Mouse (Mus musculus): Measurements from ENCODE around the gene Rnase2b. TPM values are rescaled to one million over a fixed set of nuclear protein-coding genes. Genes with fewer than 3 reads are reported as not detected.

The Rnase2b gene
- not detected in 4 replicates for total RNA-seq (2023)

DNA sequence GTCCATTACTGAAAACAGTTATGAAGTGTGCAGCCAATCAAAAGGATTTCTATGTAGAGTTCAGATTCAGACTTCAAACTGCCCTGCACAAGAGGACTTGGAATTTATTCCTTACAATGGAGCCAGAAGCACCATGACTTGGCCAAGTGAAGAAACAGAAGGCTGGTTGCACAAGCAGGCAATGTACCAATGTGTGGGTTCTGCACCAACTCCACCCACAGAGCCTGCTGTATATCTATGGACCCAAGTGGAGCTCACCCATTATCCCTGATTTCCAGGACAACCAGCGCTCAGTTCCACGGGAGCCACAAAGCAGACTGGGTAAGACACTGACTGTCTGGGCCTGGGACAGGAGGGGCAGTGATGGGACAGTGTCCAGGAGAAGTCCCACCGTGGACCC lies at the start of gene Rnase2b:
Gene Rnase2b (plus strand): TSS at position 285 of the 400 bp plus-strand sequence.

DNA sequence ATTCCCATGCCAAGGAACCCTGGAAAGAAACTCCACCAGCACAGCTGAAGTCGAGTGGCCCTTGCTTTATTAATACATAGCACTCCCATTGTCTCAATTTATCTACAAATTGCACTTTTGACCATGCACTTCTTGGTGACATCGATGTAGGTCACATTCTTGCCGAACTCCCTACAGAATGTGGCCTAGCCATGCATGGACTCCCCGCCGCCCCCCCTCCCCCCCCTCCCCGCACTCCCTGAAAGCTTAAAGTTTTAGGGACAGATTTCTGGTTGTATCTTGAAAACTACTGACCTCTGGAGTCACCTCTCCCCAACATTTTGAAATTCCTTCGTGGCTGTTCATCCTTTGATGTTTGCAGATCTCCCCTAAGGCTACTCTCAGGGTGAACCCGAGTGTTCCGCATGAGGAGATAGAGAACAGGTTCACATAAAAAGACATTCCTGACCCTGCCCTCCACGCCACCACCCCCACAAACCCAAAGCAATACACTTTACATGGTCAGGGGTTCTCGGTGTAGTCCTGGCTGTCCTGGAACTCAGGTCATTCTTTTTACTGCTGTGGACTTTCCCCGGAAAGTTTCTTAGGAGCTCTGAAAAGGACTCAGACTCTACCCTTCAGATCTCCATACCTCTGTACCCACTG lies 48.0 kb upstream of the Rnase2b start, which contains the start of gene Eddm3b:
Gene Eddm3b (plus strand): TSS at position 511 of the 645 bp plus-strand sequence.

DNA sequence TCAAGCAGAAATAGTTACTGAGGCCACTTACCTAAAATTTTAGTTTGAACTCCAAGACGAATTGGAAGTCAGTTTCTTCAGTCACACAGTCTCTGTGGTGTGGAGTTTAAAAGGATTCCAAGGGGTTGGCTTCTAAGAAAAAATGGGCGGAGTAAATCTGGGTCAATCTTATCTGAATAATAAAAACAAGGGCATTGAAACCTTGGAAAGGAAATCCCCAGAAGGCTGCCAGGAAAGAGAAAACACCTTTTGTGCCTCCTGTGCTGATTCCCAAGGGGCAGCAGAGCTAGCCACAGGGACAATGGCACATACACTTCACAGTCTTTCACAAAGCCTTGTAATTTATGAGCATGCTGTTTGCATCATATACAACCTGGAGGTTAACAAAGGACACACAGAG lies 15.4 kb upstream of the Rnase2b start, which contains the start of gene Rnase1:
Gene Rnase1 (minus strand): TSS at position 101 of the 400 bp plus-strand sequence.

DNA sequence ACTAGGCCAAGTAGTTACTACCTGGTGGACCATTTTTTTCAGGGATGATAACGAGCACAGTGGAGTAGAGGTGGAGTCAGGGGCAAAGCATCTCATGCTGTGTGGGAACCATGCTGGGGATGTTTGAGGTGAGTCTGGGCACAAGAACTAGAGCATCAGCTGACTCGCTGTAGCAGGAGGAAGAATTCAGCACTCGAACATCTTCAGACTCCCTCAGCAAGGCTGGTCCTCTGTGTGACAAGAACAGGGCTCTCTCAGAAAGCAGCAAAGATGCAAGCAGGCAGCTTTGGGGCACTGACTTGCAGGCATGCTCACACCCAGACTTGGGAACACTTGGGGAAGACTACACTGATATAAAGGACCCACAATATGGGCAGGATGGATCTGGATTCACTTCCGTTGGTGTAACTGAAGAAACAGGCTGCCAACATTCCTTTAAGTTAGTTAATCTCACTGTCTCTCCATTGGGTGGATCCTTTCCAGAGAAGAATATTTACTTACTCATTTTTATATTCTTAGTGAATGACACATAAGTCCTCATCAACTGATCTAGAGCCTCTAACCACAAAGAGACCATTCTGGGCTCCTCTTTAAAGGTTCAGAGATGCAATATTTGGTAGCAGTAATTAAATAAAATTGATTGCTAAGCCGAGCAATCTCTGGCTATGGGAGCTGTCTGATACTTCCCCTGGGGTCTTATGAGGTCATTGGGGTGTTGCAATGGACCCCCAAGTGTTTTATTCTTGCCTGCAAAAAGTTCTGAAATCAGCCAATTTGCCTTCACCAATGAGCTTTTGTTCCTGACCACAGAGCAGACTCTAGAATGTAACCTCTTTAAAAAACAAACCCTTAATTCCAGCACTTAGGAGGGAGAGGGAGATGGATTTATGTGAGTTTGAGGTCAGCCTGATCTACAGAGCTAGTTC lies 37.3 kb downstream of the Rnase2b start, which contains the start of gene Ang2:
Gene Ang2 (minus strand): TSS at position 51 of the 926 bp plus-strand sequence.

DNA sequence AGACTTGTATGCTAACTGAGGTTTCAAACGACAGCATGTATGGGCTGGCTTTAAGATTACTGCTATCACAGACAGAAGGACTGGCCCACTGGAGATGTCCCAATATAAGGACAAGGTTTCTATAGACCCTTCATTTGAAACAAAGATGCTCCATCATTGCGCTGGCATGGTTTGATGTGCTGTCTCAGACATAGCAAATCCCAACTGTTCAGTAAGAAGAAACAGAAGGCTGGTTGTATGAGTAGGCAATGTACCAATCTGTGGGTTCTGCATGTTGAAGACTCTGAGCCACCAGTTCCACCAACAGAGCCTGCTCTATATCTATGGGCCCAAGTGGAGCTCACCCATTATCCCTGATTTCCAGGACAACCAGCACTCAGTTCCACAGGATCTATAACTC lies 41.1 kb downstream of the Rnase2b start, which contains the start of gene Ear14:
Gene Ear14 (plus strand): TSS at position 277 of the 400 bp plus-strand sequence.

Other genes starting within 250 kb of the Rnase2b start
- 53.0 to 57.1 TPM (median 55.7 TPM) in 4 replicates for gene Osgep, start 237.4 kb upstream of the Rnase2b start, total RNA-seq (2023)
- 45.0 to 50.7 TPM (median 48.6 TPM) in 4 replicates for gene Apex1, start 237.3 kb upstream of the Rnase2b start, total RNA-seq (2023)
- gene Pip4p1, start 231.4 kb upstream of the Rnase2b start, total RNA-seq (2023), result 218 to 233 TPM (median 228 TPM) in 4 replicates
- 35.7 to 39.8 TPM (median 38.4 TPM) in 4 replicates for gene Pnp, start 231.2 kb upstream of the Rnase2b start, total RNA-seq (2023)
- 15.8 to 34.1 TPM (median 21.0 TPM) in 4 replicates for gene Gm49342, start 217.7 kb upstream of the Rnase2b start, total RNA-seq (2023)
- 1.6 to 3.2 TPM (median 1.8 TPM) in 3 of 4 replicates, not detected in the other for gene Pnp2, start 206.3 kb upstream of the Rnase2b start, total RNA-seq (2023)
- not detected in 4 replicates for gene Rnase10, start 154.5 kb upstream of the Rnase2b start, total RNA-seq (2023)
- gene Rnase9, start 120.4 kb upstream of the Rnase2b start, total RNA-seq (2023), result not detected in 4 replicates
- not detected in 4 replicates for gene Rnase11, start 112.1 kb upstream of the Rnase2b start, total RNA-seq (2023)
- gene Rnase12, start 104.6 kb upstream of the Rnase2b start, total RNA-seq (2023), result 1.2 to 1.6 TPM (median 1.6 TPM) in 3 of 4 replicates, not detected in the other
- gene Olfr750, start 87.8 kb upstream of the Rnase2b start, total RNA-seq (2023), result not detected in 4 replicates
- gene Rnase4, start 71.2 kb upstream of the Rnase2b start, total RNA-seq (2023), result 0.38 to 0.75 TPM (median 0.55 TPM) in 3 of 4 replicates, not detected in the other
- gene Ang, start 71.1 kb upstream of the Rnase2b start, total RNA-seq (2023), result not detected in 4 replicates
- not detected in 4 replicates for gene Eddm3b, start 47.8 kb upstream of the Rnase2b start, total RNA-seq (2023)
- 95.9 to 104 TPM (median 99.0 TPM) in 4 replicates for gene Rnase6, start 38.4 kb upstream of the Rnase2b start, total RNA-seq (2023)
- gene Rnase1, start 15.5 kb upstream of the Rnase2b start, total RNA-seq (2023), result 0.78 TPM in 1 of 4 replicates, not detected in the others
- not detected in 4 replicates for gene Ang2, start 36.9 kb downstream of the Rnase2b start, total RNA-seq (2023)
- not detected in 4 replicates for gene Ear14, start 41.1 kb downstream of the Rnase2b start, total RNA-seq (2023)
- gene Rnase2a, start 93.9 kb downstream of the Rnase2b start, total RNA-seq (2023), result not detected in 4 replicates
- gene Gm7247, start 199.5 kb downstream of the Rnase2b start, total RNA-seq (2023), result not detected in 4 replicates
- not detected in 4 replicates for gene Vmn2r88, start 248.6 kb downstream of the Rnase2b start, total RNA-seq (2023)

All from B cell, adult 62 days (primary cell).